Mouse (Mus musculus) CH12.LX (cell line): Measurements from ENCODE around the gene Rbm44. TPM values are rescaled to one million over a fixed set of nuclear protein-coding genes. Genes with fewer than 3 reads are reported as not detected.
A peak's percentile ranks its signal among the peaks of the same experiment; 100 is the strongest.

Experiments
- DNase-seq: peaks from one replicate; pipeline ENCODE4 v3.0.0-alpha.2; 2013; ENCODE audit errors: extremely low read depth
- H3K27ac ChIP-seq: 2 replicates; pipeline ENCODE4 v1.5.1; 2012; ENCODE audit warnings: low read depth, mild to moderate bottlenecking, control low read depth, moderate library complexity; ENCODE audit not compliant: insufficient read depth
- H3K27me3 ChIP-seq: replicated peaks from 2 replicates; pipeline ENCODE3; 2012; ENCODE audit warnings: inconsistent platforms
- H3K36me3 ChIP-seq, 2 experiments: replicated peaks in 1 of 2; 2 replicates each; pipeline versions ENCODE3 to v1.6.1; 2012; ENCODE audit warnings: inconsistent platforms in 1 of 2, low read length in 1 of 2, mild to moderate bottlenecking in 1 of 2, mixed read lengths in 1 of 2, moderate library complexity in 1 of 2; ENCODE audit not compliant: control insufficient read depth in 1 of 2, insufficient read depth in 1 of 2
- H3K4me1 ChIP-seq, 2 experiments: 2 replicates each; pipeline ENCODE4 v1.6.1; 2012; ENCODE audit warnings: inconsistent platforms in 1 of 2, moderate library complexity in 1 of 2; ENCODE audit not compliant: insufficient read depth in 2 of 2, control insufficient read depth in 1 of 2
- H3K4me2 ChIP-seq: 2 replicates; pipeline ENCODE4 v1.6.1; 2012; ENCODE audit warnings: low read depth, mild to moderate bottlenecking, control low read depth; ENCODE audit not compliant: poor library complexity, insufficient read depth, severe bottlenecking
- H3K4me3 ChIP-seq, 3 experiments: fragments of 150-350 bp in 1 of 3; sonication (generic) in 1 of 3; replicated peaks in 1 of 3; 2 replicates each; pipeline versions ENCODE3 to v1.5.1; 2011 to 2012; ENCODE audit warnings: low read depth in 2 of 3, low read length in 2 of 3, mild to moderate bottlenecking in 2 of 3, moderate library complexity in 2 of 3, control low read depth in 1 of 3, improper control_type of control experiment in 1 of 3, inconsistent platforms in 1 of 3, mixed read lengths in 1 of 3; ENCODE audit not compliant: poor library complexity in 1 of 3
- H3K79me2 ChIP-seq: replicated peaks from 2 replicates; pipeline ENCODE4 v1.6.1; 2012; ENCODE audit warnings: mild to moderate bottlenecking, moderate library complexity; ENCODE audit not compliant: control insufficient read depth, poor library complexity, insufficient read depth, severe bottlenecking; ENCODE audit errors: extremely low read depth
- H3K9ac ChIP-seq: 2 replicates; pipeline ENCODE4 v1.6.1; 2012; ENCODE audit warnings: low read depth, mild to moderate bottlenecking, control low read depth, moderate library complexity; ENCODE audit not compliant: insufficient read depth
- H3K9me3 ChIP-seq: replicated peaks from 2 replicates; pipeline ENCODE3; 2012; ENCODE audit warnings: low read length, inconsistent platforms, mixed read lengths
- CHD2 ChIP-seq: IDR thresholded peaks from 2 replicates; pipeline ENCODE4 v1.6.1; 2011; ENCODE audit warnings: low read length, improper control_type of control experiment
- CTCF ChIP-seq, 2 experiments: IDR thresholded peaks in 1 of 2; conservative IDR thresholded peaks in 1 of 2; 2 replicates each; pipeline ENCODE4 v1.5.1; 2011 to 2012; ENCODE audit warnings: low read depth in 2 of 2, low read length in 2 of 2, improper control_type of control experiment in 1 of 2, inconsistent platforms in 1 of 2, mild to moderate bottlenecking in 1 of 2, moderate library complexity in 1 of 2
- EP300 ChIP-seq: IDR thresholded peaks from 2 replicates; pipeline ENCODE4 v1.6.1; 2011; ENCODE audit warnings: low read length, improper control_type of control experiment
- ETS1 ChIP-seq: conservative IDR thresholded peaks from 2 replicates; pipeline ENCODE4 v1.6.1; 2012; ENCODE audit warnings: low read depth, mild to moderate bottlenecking, inconsistent platforms, low read length, improper control_type of control experiment, moderate library complexity
- HCFC1 ChIP-seq: IDR thresholded peaks from 2 replicates; pipeline ENCODE4 v1.6.1; 2012; ENCODE audit warnings: low read depth, mild to moderate bottlenecking, inconsistent platforms, low read length, improper control_type of control experiment
- IRF4 ChIP-seq: IDR thresholded peaks from 2 replicates; pipeline ENCODE4 v1.6.1; 2014; ENCODE audit warnings: low read depth, mild to moderate bottlenecking, inconsistent platforms, low read length, improper control_type of control experiment
- JUN ChIP-seq: IDR thresholded peaks from 2 replicates; pipeline ENCODE4 v1.6.1; 2011; ENCODE audit warnings: low read depth, mild to moderate bottlenecking, low read length, improper control_type of control experiment, moderate library complexity; ENCODE audit not compliant: insufficient read depth
- KAT2A ChIP-seq: IDR thresholded peaks from 2 replicates; pipeline ENCODE4 v1.6.1; 2012; ENCODE audit warnings: low read length, improper control_type of control experiment, inconsistent platforms; ENCODE audit not compliant: insufficient replicate concordance
- MEF2A ChIP-seq: IDR thresholded peaks from 2 replicates; pipeline ENCODE4 v1.6.1; 2014; ENCODE audit warnings: low read depth, mild to moderate bottlenecking, inconsistent platforms, low read length, improper control_type of control experiment, borderline replicate concordance
- MYC ChIP-seq: IDR thresholded peaks from 2 replicates; pipeline ENCODE4 v1.6.1; 2011; ENCODE audit warnings: low read depth, mild to moderate bottlenecking, improper control_type of control experiment, low read length
- NELFE ChIP-seq: IDR thresholded peaks from 2 replicates; pipeline ENCODE4 v1.6.1; 2011; ENCODE audit warnings: low read depth, low read length, improper control_type of control experiment
- PAX5 ChIP-seq: IDR thresholded peaks from 2 replicates; pipeline ENCODE4 v1.6.1; 2012; ENCODE audit warnings: low read length, inconsistent platforms, mixed read lengths
- POLR2A ChIP-seq: IDR thresholded peaks from 2 replicates; pipeline ENCODE4 v1.6.1; 2011; ENCODE audit warnings: low read depth, mild to moderate bottlenecking, improper control_type of control experiment, low read length
- POLR2AphosphoS2 ChIP-seq: IDR thresholded peaks from 2 replicates; pipeline ENCODE4 v1.6.1; 2011; ENCODE audit warnings: low read depth, low read length, improper control_type of control experiment
- RAD21 ChIP-seq: IDR thresholded peaks from 2 replicates; pipeline ENCODE4 v1.6.1; 2011; ENCODE audit warnings: low read depth, mild to moderate bottlenecking, low read length, improper control_type of control experiment, moderate library complexity
- SIN3A ChIP-seq: IDR thresholded peaks from 2 replicates; pipeline ENCODE4 v1.6.1; 2012; ENCODE audit warnings: low read length, improper control_type of control experiment, inconsistent platforms
- SMC3 ChIP-seq: IDR thresholded peaks from 2 replicates; pipeline ENCODE4 v1.6.1; 2011; ENCODE audit warnings: low read depth, low read length, improper control_type of control experiment
- TCF12 ChIP-seq: IDR thresholded peaks from 2 replicates; pipeline ENCODE4 v1.6.1; 2014; ENCODE audit warnings: low read depth, mild to moderate bottlenecking, inconsistent platforms, low read length, improper control_type of control experiment
- USF1 ChIP-seq: IDR thresholded peaks from 2 replicates; pipeline ENCODE4 v1.6.1; 2014; ENCODE audit warnings: low read depth, mild to moderate bottlenecking, inconsistent platforms, low read length, improper control_type of control experiment
- ZC3H11A ChIP-seq: IDR thresholded peaks from 2 replicates; pipeline ENCODE4 v1.6.1; 2012; ENCODE audit warnings: low read depth, mild to moderate bottlenecking, inconsistent platforms, low read length, improper control_type of control experiment
- ZMIZ1 ChIP-seq: IDR thresholded peaks from 2 replicates; pipeline ENCODE4 v1.6.1; 2012; ENCODE audit warnings: low read depth, mild to moderate bottlenecking, inconsistent platforms, low read length, improper control_type of control experiment
- dilution Hi-C: fragments of 300-500 bp; cut with MboI; formaldehyde crosslinking; loops from 2 replicates; pipeline ENCODE4 v1.14.3; 2020; ENCODE audit warnings: low sequenced_read_pairs; ENCODE audit not compliant: extremely low pct_unique_long_range_greater_than_20kb, extremely low pct_ligation_motif_present
- in situ Hi-C: fragments of 300-500 bp; cut with MboI; formaldehyde crosslinking; loops from 3 replicates; pipeline ENCODE4 v1.14.3; 2019; ENCODE audit warnings: low sequenced_read_pairs, low pct_ligation_motif_present, low pct_unique_long_range_greater_than_20kb, mixed read lengths
- polyA plus RNA-seq: library from polyadenylated mRNA; unstranded; fragments of >175 nt; gene quantifications from 2 replicates; pipeline ENCODE4 v1.2.1, GENCODE M21; 2012; ENCODE audit warnings: low read depth; ENCODE audit not compliant: insufficient read length
- total RNA-seq, 2 experiments: library from RNA; depleted of rRNA; stranded (reverse); fragments of 300-350 nt in 1 of 2; fragments of >200 nt in 1 of 2; gene quantifications; 2 replicates each; pipeline ENCODE4 v1.2.3; 2012 to 2014

Gene Rbm44
- total and polyA plus RNA-seq, 3 experiments: 0.23 to 0.44 TPM; not detected in 1

DNA sequence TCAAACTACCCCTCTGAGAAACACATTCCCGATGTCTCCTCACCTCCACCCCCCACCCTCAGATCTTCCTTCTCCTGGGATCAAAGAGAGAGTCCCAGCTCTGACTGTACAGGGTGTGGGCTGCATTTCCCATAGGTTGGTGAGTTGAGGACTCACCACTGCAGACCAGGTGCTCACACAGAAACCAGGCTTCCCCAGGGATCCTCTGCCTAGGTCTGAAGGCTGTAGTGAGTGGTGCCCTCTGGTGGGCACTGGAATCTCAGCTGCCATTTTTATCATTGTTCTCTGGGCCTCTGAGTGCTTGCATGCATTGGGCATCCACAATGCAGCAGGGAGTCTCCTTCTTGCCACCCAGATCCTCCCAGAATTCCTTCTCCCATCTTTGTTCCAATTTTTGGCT, 66.2 kb downstream of the Rbm44 start:
- peak; percentile 65 for DNase-seq
- Histone ChIP-seq H3K27ac (no peak overlapping the region), H3K36me3 (no peaks in the 10 kb centered on the region), H3K9me3 (peaks cover 12% of the 10 kb centered on the region), H3K27me3 (peaks cover 2% of the 10 kb centered on the region), H3K4me2 (no peak overlapping the region), H3K9ac (no peak overlapping the region), H3K4me1 (peaks cover 2 to 25% of the 10 kb centered on the region in 2 experiments; a peak in 3 of 4 replicates), H3K79me2 (no peaks in the 10 kb centered on the region), H3K4me3 (no peak overlapping the region)
- dilution Hi-C loops: no loop called here
- TF ChIP-seq USF1 (no peak), CTCF (conservative IDR thresholded peaks at IDR 0.05 in 1 of 2, IDR thresholded peaks at IDR 0.05 in 1 of 2; ENCODE audit: low read depth in 2 of 2, low read length in 2 of 2) (peak in 1 of 2 experiments; percentile 83; a peak in 3 of 4 replicates), RAD21 (peak; percentile 64), NELFE (no peak), SMC3 (peak; percentile 87), TCF12 (0 out of 2 replicates have a peak, but pooled peaks have one; percentile 22), ZC3H11A (peak; percentile 22; the same call in 1 of the 2 replicates)
- in situ Hi-C loops: no loop called here

DNA sequence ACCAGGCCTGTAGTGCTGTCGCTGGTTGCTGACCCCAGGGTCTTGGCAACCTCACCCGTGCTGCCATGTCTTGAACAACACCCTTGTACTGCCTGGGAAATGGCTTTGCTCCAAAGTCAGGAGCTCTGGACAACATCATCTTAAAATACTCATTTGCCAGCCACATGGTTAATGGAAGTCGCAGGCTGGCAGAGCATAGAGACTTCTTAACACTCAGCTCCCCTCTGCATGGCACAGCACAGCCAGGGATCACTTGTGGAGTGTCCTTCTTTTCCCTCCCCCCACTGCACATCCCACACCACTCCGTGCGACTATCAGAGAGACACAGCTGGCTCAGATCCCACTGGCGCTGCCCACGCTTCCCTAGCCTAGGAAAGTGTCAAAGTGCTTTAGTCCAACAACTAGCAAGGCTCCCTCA, 66.7 kb downstream of the Rbm44 start:
- Histone ChIP-seq H3K27ac (no peak overlapping the region), H3K4me2 (no peak overlapping the region), H3K79me2 (no peaks in the 10 kb centered on the region), H3K9me3 (peaks cover 12% of the 10 kb centered on the region), H3K4me3 (no peak overlapping the region), H3K4me1 (peaks cover 5 to 30% of the 10 kb centered on the region in 2 experiments; a peak in 3 of 4 replicates), H3K9ac (no peak overlapping the region), H3K36me3 (no peaks in the 10 kb centered on the region), H3K27me3 (peaks cover 2% of the 10 kb centered on the region)
- TF ChIP-seq POLR2AphosphoS2 (no peak), KAT2A (no peak), SIN3A (no peak), PAX5 (no peak), EP300 (no peak), JUN (no peak), ETS1 (no peak), MYC (no peak), CTCF (conservative IDR thresholded peaks at IDR 0.05 in 1 of 2, IDR thresholded peaks at IDR 0.05 in 1 of 2; ENCODE audit: low read depth in 2 of 2, low read length in 2 of 2) (no peak), RAD21 (no peak), ZMIZ1 (no peak), HCFC1 (no peak), MEF2A (no peak), POLR2A (no peak), SMC3 (no peak), IRF4 (no peak), CHD2 (no peak)
- DNase-seq: no peak
- dilution Hi-C loops (no loop called here), in situ Hi-C loops (no loop called here)
